Mouse (Mus musculus) cerebellum, postnatal 4 days (tissue): ENCODE measurements around the gene Smtnl1.

Experiments used
- DNase-seq, 2 experiments: peaks; one replicate each; pipeline ENCODE4 v3.0.0; 2022; ENCODE audit warnings: low spot score in 2 of 2, mixed read lengths in 1 of 2

The Smtnl1 gene

GRCm38 (mm10) chr2:84822552-84822951 is at the start of gene Smtnl1:
Smtnl1 (minus strand) TSS chr2:84822652.
- no peak for DNase-seq

DNA sequence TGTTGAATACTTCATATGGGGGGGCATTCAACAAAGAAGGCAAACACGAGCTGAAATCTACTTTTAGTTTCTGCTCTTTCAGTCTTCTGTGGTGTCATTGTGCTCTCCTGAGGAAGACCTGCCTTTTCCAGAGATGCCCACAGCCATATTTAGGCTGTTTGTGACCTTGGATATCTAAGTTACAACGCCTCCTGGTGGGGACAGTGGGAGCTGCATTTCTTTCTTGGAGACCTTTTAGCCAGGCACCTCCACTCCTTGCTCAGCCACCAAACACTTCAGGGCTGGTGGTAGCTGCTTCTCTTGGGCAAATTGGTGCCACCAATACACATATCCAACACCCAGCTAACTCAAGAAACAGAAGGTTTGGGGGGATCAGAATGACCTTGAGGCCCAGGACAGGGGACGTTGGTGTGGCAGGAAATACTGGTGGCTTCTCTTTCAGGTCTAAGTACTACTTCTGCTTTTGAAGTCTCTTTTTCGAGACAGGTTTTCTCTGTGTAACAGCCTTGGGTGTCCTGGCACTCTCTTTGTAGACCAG is 48.2 kb upstream of the Smtnl1 start:
- DNase-seq = peak in 1 of 2 experiments; percentile 34

DNA sequence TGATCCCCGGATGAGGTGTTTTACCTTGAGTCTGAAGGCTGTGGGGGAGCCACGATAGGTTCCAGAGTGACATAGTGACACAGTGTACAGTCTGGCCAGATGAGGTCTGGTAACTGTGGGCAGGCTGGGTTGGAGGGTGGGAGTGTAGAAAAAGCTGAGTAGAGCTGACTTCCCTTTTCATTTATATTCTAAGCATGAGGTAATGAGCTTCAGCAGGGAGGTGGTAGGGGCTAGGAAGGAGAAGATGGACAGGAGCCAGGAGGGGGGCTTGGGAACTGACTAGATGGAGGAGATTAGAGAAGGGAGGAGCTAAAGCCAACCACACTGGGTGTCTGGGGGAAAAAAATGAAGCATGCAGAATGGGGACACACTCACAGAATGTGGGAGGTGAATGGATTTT is 46.5 kb upstream of the Smtnl1 start:
- DNase-seq = no peak

GRCm38 (mm10) chr2:84868521-84868943 is 46.1 kb upstream of the Smtnl1 start:
- peak; percentile 56 to 70 for DNase-seq

DNA sequence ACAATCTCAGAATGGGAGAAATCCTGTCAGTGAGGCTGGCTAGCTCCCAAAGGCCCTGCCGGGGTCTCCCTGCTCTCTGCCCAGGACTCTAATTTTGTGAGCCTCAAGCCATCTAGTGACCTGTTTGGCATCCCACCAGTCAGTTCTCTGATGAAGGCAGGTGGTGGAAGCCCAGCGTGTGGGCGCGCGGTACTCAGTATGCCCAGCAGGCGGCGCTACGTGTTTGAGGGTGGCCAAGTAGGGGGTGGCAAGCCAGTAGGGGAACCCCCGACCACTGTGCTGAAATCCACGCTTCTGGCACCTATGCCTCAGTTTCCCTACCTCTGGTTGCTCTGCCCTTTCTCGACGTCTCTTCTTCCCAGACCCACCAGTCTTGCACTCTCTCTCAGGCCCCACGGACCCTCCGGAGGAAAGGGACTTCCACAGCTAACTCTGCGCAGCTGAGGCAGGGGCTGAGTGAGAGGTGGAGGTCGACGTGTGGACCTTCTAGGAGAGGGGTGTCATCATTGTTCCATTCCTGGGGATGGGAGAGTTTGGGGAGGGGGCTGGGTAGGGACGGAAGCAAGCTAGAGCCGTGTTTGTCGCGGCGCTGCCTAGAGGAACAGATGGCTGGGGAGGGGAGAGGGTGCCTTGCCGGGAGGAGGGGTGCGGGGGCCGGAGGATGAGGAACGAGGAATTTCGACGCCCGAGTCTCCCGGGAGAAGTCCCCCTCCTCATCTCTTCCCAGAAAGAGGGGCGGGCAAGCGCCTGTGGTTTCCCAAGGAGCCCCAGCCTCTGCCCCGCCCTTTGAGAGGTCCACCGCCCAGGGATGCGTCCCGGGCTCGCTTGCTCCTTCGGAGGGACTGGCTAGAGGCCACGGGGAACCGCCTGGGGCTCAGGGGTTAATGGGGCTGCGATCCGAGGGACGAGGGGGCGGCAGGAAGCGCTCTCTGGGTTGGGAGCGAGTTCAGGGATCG is 43.4 kb upstream of the Smtnl1 start:
- peak in 1 of 2 experiments; percentile 67 for DNase-seq

- no peak for DNase-seq
Observed at GRCm38 (mm10) chr2:84862231-84862630, 39.8 kb upstream of the Smtnl1 start.

DNA sequence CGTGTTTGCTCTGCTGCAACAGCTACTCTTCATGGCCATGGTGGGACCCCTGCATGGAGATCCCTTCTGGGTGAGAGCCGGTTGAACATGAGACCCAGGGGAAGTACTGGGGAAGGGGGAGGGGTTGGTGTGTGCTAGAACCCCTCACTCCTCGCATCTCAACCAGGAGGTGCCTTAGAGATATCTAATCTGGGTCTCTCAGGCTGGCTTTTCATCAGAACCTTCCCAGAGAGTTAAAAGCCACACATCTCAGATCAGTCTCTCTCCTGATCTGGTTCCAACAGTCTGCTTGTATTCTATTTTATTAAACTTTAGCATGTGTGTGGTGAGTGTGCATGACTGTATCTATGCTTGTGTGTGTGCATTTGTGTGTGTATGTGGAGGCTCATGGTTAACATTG is 39.0 kb upstream of the Smtnl1 start:
- no peak for DNase-seq

DNA sequence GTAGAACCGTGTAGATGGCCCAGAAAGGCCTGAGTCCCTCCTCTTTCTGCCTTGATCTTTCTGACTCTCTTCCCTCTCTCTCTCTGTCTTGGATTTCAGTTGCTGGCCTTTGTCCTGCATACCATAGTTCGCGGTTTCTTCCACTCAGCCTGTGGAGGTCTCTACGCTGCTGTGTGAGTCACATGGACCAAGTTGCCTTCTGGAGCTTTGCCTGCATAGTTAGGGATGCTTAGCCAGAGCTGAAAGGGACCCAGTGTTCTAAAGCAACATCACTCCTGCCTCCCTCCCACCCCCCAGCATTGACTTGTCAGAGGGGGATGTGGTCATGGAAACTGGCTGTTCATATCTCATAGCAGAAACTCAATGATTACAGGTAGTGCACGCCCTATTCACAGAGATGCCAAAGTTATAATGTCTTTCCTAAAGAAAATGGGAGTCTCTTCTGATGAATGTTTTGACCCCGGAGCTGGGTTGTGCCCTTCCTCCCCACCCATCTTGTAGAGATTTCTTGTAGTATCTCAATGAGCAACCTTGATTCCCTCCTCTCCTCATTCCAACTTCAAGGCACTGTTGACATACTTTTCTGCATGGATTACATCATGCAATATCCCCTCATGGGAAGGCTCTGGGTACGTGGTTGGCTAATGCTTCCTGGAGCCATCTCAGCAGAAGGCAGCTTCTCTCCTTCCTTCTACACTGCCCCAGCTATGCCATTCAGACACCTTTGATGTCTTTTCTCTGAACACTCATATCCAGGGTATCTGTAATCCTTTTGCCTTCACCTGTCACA is 37.7 kb upstream of the Smtnl1 start:
- no peak for DNase-seq

DNA sequence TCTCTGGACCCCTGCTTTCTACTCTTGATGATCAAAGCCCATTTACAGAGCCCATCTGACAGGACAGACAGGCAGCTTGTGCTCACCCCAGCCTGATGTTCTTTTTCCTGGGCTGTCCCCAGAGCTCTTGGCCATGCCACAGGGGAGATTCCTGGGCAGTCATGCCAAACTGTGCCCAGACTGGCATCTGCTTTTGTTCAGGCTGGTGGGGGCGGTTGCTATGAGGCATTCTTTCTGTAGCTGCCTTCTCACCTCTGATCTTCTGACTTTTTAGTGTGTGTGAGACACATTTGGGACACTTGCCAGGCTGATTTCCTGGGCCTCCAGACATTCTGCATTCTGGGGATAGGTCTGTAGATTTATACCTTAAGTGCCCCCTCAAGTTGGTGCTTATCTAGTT is 36.1 kb upstream of the Smtnl1 start:
- DNase-seq = no peak

- no peak for DNase-seq
Observed at GRCm38 (mm10) chr2:84855732-84856131, 33.3 kb upstream of the Smtnl1 start.

- no peak for DNase-seq
Observed at GRCm38 (mm10) chr2:84851130-84852040, 28.9 kb upstream of the Smtnl1 start.

DNA sequence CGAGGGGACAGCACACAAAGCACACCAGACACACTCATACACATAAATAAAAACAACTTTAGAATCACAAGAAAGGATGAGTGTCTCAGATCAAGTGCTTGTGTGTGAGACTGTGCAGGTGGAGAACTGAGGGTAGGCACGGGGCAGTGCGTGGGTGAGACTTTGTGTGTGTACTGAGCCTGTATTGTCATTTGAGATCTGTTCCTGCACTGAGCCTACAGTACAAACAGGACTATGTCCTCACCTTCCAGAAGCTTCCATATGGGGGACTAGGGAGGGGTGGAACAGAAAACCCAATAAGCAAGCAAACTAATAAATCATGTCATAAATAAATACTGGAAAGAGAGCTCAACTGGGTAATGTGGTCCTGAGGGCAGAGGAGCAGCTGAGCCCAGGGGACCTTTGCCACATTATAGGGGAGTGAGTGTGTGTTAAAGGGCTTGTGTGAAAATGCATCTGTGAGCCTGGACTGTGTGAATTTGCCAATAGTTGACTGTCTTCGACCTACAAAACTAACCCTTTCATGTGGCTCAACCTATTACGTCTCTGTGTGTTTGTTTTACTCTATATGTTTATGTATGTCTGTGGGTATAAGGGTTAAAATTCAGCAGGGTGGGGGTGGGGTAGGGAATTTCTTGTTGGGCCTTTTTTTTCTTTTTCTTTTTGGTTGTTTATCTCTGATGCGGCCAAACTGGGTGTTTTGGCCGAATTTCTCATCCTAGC is 28.1 kb upstream of the Smtnl1 start:
- no peak for DNase-seq

DNA sequence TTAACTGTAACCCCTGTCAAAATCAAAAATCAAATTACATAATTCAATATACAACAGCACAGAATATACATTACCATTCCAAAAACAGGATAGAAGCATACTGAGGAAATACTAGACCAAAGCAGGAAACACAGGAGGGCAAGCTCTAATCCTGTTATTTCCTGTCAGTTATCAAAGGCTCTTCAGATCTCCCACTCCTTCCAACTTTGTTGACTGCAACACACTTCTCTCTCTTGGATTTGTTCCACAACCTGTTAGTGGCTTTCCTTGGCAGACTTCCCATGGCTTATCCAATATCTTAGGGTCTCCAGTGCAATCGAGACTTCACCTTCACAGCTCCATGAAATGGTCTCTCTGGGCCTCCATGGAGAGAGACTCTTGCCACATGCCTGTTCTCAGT is 22.8 kb upstream of the Smtnl1 start:
- no peak for DNase-seq

DNA sequence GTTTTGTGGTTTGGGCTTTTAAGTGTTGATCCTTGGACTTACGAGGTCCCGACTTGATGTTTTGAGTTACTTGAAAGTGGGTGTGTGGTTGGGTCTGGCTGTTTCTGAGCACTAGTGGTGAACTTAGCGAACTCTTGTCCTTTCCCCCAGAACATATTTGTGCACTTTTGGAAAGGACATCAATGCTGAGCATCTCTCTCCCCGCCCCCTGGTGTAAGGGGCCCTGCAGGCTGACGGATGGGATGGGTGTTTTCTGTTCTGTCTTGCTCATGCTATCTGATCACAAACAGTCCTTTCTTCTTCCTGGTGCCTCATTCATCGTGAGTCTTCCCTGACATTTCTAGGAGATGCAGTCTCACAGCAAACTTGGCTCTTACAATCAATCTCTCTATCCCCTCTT is 21.2 kb upstream of the Smtnl1 start:
- DNase-seq = no peak

DNA sequence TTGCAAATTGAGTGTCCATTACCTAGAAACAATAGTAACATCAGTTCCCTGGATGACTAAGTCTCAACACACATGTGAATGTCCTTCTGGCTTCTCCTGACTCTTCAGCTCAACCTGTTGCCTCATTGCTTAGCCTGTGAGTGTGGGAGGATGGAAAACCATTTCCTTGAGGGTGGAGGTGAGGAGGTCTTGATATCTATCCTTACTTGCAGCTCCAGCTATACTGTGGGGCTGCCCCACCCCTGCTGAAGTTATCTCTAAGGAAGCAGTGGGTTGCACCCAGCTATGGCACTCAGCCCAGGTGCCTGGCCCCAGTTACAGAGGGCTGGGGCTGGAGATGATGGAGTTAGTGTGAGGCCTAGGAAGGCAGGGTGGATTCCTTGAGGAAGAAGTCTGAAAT is 19.5 kb upstream of the Smtnl1 start:
- DNase-seq = no peak

- DNase-seq = no peak
Observed at GRCm38 (mm10) chr2:84840748-84841563, 18.5 kb upstream of the Smtnl1 start.

DNA sequence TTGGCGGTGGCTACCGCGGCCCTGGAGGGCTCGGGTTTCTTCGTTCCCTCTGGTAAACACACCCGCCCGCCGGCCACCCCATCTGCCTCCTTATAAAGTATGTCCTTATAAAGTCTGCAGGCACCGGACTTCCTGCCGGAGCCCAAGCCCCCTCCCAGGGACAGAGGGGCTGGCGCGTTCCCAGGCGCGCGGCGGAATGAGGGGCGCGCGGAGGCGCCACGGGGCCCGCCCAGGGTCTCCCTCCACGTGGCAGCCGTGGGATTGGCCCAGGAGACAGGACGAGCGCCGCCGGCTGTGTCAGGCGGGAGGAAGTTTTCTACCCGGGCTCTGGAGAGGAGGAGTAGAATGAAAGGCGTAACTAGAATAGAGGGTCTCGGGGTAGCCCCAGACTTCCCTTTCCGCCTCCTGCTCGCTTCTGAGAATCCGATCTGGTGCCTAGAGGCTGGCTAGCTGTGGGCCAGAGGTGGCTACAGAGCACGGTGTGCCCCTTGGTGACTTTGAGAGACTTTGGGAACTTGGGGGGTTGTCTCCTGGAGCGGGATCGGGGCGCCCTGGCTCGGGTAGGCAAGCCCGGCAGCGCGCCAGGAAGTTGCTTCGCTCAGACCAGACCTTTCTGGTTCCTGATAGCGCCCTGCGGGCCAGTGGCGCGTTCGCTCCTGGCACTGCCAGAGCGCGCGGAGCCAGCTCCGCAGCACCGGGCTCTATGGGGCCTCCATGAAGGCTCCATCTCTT is 17.7 kb upstream of the Smtnl1 start:
- DNase-seq = peak in 1 of 2 experiments; percentile 54

- DNase-seq = no peak
Observed at GRCm38 (mm10) chr2:84838993-84839980, 16.8 kb upstream of the Smtnl1 start.
